Mouse (Mus musculus) embryonic fibroblast, embryonic 13.5 days (primary cell): ENCODE results near the gene Adh1.

ENCODE experiments used
- CTCF ChIP-seq: IDR thresholded peaks from 2 replicates; pipeline ENCODE4 v1.5.1; 2011; ENCODE audit warnings: mild to moderate bottlenecking, control low read depth, low read length, moderate library complexity, borderline replicate concordance; ENCODE audit not compliant: insufficient read depth
- POLR2A ChIP-seq: IDR thresholded peaks from 2 replicates; pipeline ENCODE4 v1.6.1; 2011; ENCODE audit warnings: low read depth, mild to moderate bottlenecking, control low read depth, low read length, moderate library complexity

DNA sequence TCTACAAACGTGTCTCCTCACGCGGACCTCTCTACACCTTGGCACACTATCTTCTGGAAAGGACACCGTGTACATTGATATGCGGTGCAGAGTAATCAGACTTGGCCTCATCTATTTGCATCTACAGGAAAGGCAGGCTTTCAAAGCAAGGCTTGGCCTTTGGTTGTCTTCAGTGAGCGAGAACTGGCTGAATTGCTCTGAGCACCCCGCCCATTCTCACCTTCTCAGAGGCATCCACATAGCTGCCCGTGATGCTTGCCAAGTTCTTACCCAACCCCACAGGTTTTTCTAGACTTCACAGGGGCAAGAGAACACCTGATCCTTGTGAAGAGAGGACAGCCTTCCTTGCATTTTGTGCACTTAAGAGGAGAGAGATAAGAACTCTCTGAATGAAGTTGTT is 49.1 kb downstream of the Adh1 start:
- TF ChIP-seq CTCF, result no peak
- TF ChIP-seq POLR2A, result no peak
